In the genomic region with DNA sequence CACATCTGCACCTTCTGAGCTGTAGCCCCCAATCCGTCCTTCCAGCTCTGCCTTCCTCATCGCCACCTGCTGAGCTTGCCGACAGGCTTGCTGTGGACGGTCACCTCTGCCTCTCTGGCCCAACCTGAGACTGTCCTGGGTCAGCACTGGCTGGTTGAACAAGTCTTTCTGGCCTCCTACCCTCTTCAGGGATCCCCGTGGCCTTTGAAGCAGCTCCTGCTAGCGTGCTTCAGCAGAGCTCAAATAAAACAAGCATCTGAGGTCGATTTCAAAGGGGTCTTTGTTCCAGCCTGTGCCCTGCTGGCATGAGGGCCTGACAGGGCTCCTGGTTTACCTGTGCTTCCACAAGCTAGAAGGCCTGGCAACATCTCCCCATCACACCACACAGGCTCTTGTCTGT, we compare ENCODE assay signal across 16 mouse cellular contexts. TPM values are rescaled to one million over a fixed set of nuclear protein-coding genes. Genes with fewer than 3 reads are reported as not detected.
DNase-seq lines count a peak whose midpoint lies in the region; ATAC-seq and TF ChIP-seq lines count a peak whose summit lies in the region.
"Had no signal": no experiment of that assay in that cellular context is flagged by ENCODE, and none has a peak within 500 bp of the region (broad histone marks: within the 10 kb centered on the region; RNA-seq: fewer than 3 reads in every experiment).

No protein-coding gene starts in this region.

- no peak overlapping the region for H3K4me2 ChIP-seq in neural tube, embryonic 11.5 days (ENCODE audit: low read depth)
- peak overlapping the region; percentile 5 for H3K4me2 ChIP-seq in myocyte (ENCODE audit: low read depth)
- H3K4me2 ChIP-seq: liver, embryonic 12.5 days had no signal

- no peak overlapping the region for H3K4me3 ChIP-seq in neural tube, embryonic 11.5 days (ENCODE audit: low read depth, low read length)
- no peak overlapping the region for H3K4me3 ChIP-seq in limb, embryonic 10.5 days
- no peak overlapping the region for H3K4me3 ChIP-seq in myocyte
- H3K4me3 ChIP-seq: liver, embryonic 12.5 days; megakaryocyte, embryonic 14.5 days had no signal

- H3K9ac ChIP-seq in neural tube, embryonic 11.5 days (ENCODE audit: low read length) = 0 out of 2 replicates have a peak overlapping the region, but pooled peaks have one; percentile 14
- H3K9ac ChIP-seq: liver, embryonic 12.5 days had no signal

- H3K36me3 ChIP-seq in neural tube, embryonic 11.5 days (ENCODE audit: control insufficient read depth, insufficient read depth, low read length) = no peaks in the 10 kb centered on the region
- H3K36me3 ChIP-seq in limb, embryonic 10.5 days = no peaks in the 10 kb centered on the region
- H3K36me3 ChIP-seq in myocyte (ENCODE audit: control insufficient read depth, insufficient read depth) = no peaks in the 10 kb centered on the region
- H3K36me3 ChIP-seq: liver, embryonic 12.5 days had no signal

- no peaks in the 10 kb centered on the region for H3K27me3 ChIP-seq in neural tube, embryonic 11.5 days (ENCODE audit: control insufficient read depth, insufficient read depth, low read length)
- H3K27me3 ChIP-seq in limb, embryonic 10.5 days (ENCODE audit: low read depth, poor library complexity, severe bottlenecking) = peaks cover 5% of the 10 kb centered on the region; the same call in 1 of the 2 replicates
- no peaks in the 10 kb centered on the region for H3K27me3 ChIP-seq in myocyte (ENCODE audit: control insufficient read depth, insufficient read depth, insufficient read length)

- no peaks in the 10 kb centered on the region for H3K9me3 ChIP-seq in neural tube, embryonic 11.5 days (ENCODE audit: control insufficient read depth, low read length)
- H3K9me3 ChIP-seq in limb, embryonic 10.5 days (replicated peaks) = no peaks in the 10 kb centered on the region
- H3K9me3 ChIP-seq: liver, embryonic 12.5 days; megakaryocyte, embryonic 14.5 days had no signal

- DNase-seq in heart, adult 11 months = peak; percentile 81
- no peak for DNase-seq in heart, adult 8-10 months (ENCODE audit: low spot score)
- DNase-seq in neural tube, embryonic 11.5 days (ENCODE audit: low spot score) = no peak
- no peak for DNase-seq in neural tube, embryonic 10.5 days (ENCODE audit: extremely low spot score, low spot score)
- no peak for DNase-seq in limb, embryonic 10.5 days (ENCODE audit: low spot score)
- no peak for DNase-seq in left cerebral cortex, adult 9 months (ENCODE audit: low spot score in 2 of 2)
- DNase-seq in frontal cortex, postnatal 10 days (ENCODE audit: low spot score in 2 of 2) = no peak
- DNase-seq: kidney, adult 11 months; layer of hippocampus, postnatal 36 days had no signal

- no peak for TF ChIP-seq POLR2A in myocyte (IDR thresholded peaks at IDR 0.05; ENCODE audit: insufficient read length, low read depth)

- no peak overlapping the region for H3ac ChIP-seq in myocyte (ENCODE audit: control insufficient read depth, insufficient read length)

- H3K79me2 ChIP-seq in myocyte (ENCODE audit: control insufficient read depth, insufficient read depth) = no peaks in the 10 kb centered on the region

- ATAC-seq in neural tube, embryonic 11.5 days (ENCODE audit: insufficient read depth, low FRiP score, low TSS enrichment) = no peak
- ATAC-seq: liver, embryonic 12.5 days had no signal

- peaks cover 20% of the 10 kb centered on the region for H3K4me1 ChIP-seq in neural tube, embryonic 11.5 days (ENCODE audit: control insufficient read depth, insufficient read depth, low read length)
- peaks cover 46% of the 10 kb centered on the region for H3K4me1 ChIP-seq in limb, embryonic 10.5 days
- H3K4me1 ChIP-seq: liver, embryonic 12.5 days had no signal

- 20% methylated on average over 7 of the region's 7 CpGs for WGBS in neural tube, embryonic 11.5 days
- 37% methylated on average over 7 of the region's 7 CpGs for WGBS in limb, embryonic 10.5 days

- H3K27ac ChIP-seq in neural tube, embryonic 11.5 days (ENCODE audit: low read depth, low read length) = no peak overlapping the region
- peak overlapping the region; percentile 57; the same call in 1 of the 2 replicates for H3K27ac ChIP-seq in limb, embryonic 10.5 days
- H3K27ac ChIP-seq: liver, embryonic 12.5 days had no signal

TF ChIP-seq in myocyte, 11 proteins besides CTCF, POLR2A, EP300 and RAD21:
- peak in 1 of 3 experiments; percentile 16 for TF ChIP-seq MYOG (IDR thresholded peaks at IDR 0.05; ENCODE audit: control insufficient read depth in 1 of 3, insufficient read depth in 1 of 3, insufficient read length in 2 of 3, low read depth in 2 of 3)
- TF ChIP-seq MAX (IDR thresholded peaks at IDR 0.05; ENCODE audit: low read depth) = no peak
TF ChIP-seq in myocyte: peak in this region for 1.

RNA-seq across cellular contexts. Expression of a gene that starts 24.3 kb away (rescaled TPM):
- 10 to 100 TPM; 22.2 to 36.5 (median 29.1) TPM for total RNA-seq in heart, adult 8-10 months (2022)
- polyA plus RNA-seq in neural tube, embryonic 11.5 days (2014; fragmentation: Nextera tagmentation; extraction: Ambion mirVana) = 56.9 and 60.4 TPM in 2 replicates
- polyA plus RNA-seq in limb, embryonic 10.5 days (2016; fragmentation: Nextera tagmentation; extraction: Ambion mirVana) = 8.5 and 11.8 TPM in 2 replicates
- polyA plus RNA-seq in myocyte (2012; fragmentation: generic; extraction: Trizol) = 16.3 TPM

RNA-seq across cellular contexts. Expression of a gene that starts 39.1 kb away (rescaled TPM):
- total RNA-seq in heart, adult 8-10 months (2022) = 100 to 1,000 TPM; 122 to 172 (median 148) TPM
- 68.5 and 75.7 TPM in 2 replicates for polyA plus RNA-seq in neural tube, embryonic 11.5 days (2014; fragmentation: Nextera tagmentation; extraction: Ambion mirVana)
- polyA plus RNA-seq in limb, embryonic 10.5 days (2016; fragmentation: Nextera tagmentation; extraction: Ambion mirVana) = 96.5 and 97.2 TPM in 2 replicates
- polyA plus RNA-seq in myocyte (2012; fragmentation: generic; extraction: Trizol) = 2.7 TPM

RNA-seq across cellular contexts. Expression of a gene that starts 45.7 kb away (rescaled TPM):
- total RNA-seq in heart, adult 8-10 months (2022) = not detected
- not detected in 2 replicates for polyA plus RNA-seq in neural tube, embryonic 11.5 days (2014; fragmentation: Nextera tagmentation; extraction: Ambion mirVana)
- polyA plus RNA-seq in limb, embryonic 10.5 days (2016; fragmentation: Nextera tagmentation; extraction: Ambion mirVana) = not detected in 2 replicates
- not detected for polyA plus RNA-seq in myocyte (2012; fragmentation: generic; extraction: Trizol)
- total RNA-seq: common myeloid progenitor, adult 5-6 weeks; ES-E14; layer of hippocampus, postnatal 36 days had no signal
- polyA plus RNA-seq: heart, embryonic 14.5 days; liver, embryonic 12.5 days; spleen, adult 2 months had no signal

Comparison
In these comparisons a context has a peak if more than half of its experiments do, and no peak if none do; other contexts are left out.
1. RNA of a gene that starts 39.1 kb away (polyA plus RNA-seq): 96.5 to 97.2 TPM in limb, embryonic 10.5 days and 68.5 to 75.7 TPM in neural tube, embryonic 11.5 days; 2.7 TPM in myocyte (single experiment); every median in the first group is over 10 times any median in the second.